Mouse (Mus musculus): ENCODE results near the gene Spg7. TPM values are rescaled to one million over a fixed set of nuclear protein-coding genes. Genes with fewer than 3 reads are reported as not detected.
"Not testable (repeated sequence)": the region's sequence is repeated elsewhere in the genome, so short reads cannot be mapped to it uniquely, and the experiment has no call there.

The Spg7 gene
- total RNA-seq (2017): 68.5 and 76.3 TPM in 2 replicates

DNA sequence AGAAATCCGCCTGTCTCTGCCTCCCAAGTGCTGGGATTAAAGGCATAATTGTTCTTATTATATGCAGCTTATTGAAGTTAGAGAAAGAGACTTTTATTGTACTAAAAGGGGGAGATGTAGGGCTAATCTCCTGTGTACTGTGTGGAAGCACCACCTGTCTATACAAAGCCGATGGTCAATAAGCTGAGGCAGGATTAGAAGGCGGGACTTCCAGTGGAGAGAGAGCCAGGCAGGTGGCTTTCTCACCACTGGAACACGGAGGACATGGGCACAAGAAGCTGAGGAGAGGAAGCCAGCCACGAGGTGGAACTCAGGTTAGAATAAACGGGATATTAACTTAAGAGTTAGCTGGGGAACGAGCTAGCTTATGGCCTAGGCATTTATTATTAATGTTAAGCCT, at the start of gene Spg7:
Spg7 (plus strand) TSS at position 222 of the 400 bp plus-strand sequence.
- ATAC-seq (replicated peaks in 1 of 2; ENCODE audit: insufficient read depth in 1 of 2, low FRiP score in 2 of 2, low TSS enrichment in 1 of 2, low read depth in 1 of 2, poor library complexity in 2 of 2, severe bottlenecking in 2 of 2): no peak

DNA sequence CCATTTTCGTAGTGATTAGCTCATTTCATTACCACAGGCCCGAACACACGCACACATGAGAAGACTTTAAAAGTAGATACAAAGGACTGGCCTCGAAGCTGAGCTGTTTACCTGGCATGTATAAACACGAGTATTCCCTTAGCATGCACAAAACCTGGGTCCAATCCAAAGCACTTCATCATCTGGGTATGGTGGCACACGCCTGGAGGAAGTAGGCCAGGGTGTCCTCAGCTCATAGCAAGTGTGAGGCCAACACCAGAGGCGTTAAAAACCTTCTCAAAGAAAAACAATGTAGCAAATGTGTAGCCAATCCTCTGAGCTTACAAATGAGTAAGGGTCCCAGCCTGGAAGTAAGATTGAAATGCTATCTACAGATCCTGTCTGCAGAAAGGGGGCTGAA, 48.3 kb upstream of the Spg7 start:
- ATAC-seq (replicated peaks in 1 of 2; ENCODE audit: insufficient read depth in 1 of 2, low FRiP score in 2 of 2, low TSS enrichment in 1 of 2, low read depth in 1 of 2, poor library complexity in 2 of 2, severe bottlenecking in 2 of 2): no peak

DNA sequence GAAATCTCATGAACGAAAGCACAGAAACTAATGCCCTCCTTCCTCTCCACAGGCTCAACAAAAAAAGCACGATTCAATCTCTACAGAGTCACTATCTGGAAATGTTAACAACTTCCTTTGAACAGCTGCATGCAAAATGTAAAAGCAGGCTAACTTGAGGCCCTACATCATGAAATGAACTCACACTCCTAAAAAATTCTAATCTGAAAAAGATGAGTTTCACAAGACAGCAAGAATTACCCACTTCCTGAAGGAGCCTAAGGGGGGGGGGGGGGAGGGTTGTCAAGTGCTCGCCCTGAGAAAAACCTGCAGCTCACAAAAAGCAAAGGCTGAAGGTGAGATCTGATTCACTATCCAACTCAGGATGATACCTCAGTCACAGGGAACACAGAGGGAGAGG, 47.7 kb upstream of the Spg7 start:
- ATAC-seq (replicated peaks in 1 of 2; ENCODE audit: insufficient read depth in 1 of 2, low FRiP score in 2 of 2, low TSS enrichment in 1 of 2, low read depth in 1 of 2, poor library complexity in 2 of 2, severe bottlenecking in 2 of 2): no peak

DNA sequence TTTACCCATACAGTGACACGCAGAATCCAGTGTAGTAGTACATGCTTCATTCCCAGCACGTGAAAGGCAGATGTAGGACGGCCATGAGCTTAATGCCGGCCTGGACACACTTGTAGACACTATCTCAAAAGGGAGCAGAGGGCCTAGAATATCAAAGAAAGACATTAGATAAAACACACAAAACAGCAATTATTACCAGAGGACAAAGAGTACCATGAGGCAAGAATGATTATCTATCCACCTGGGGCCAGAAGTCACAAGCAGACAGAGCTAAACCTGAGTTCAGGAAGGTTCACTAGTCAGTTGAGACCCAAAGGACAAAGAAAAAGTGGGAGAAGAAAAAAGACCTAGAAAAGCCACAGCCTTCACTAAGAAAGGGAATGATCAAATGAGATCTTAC, 45.6 kb upstream of the Spg7 start:
- ATAC-seq (replicated peaks in 1 of 2; ENCODE audit: insufficient read depth in 1 of 2, low FRiP score in 2 of 2, low TSS enrichment in 1 of 2, low read depth in 1 of 2, poor library complexity in 2 of 2, severe bottlenecking in 2 of 2): no peak

DNA sequence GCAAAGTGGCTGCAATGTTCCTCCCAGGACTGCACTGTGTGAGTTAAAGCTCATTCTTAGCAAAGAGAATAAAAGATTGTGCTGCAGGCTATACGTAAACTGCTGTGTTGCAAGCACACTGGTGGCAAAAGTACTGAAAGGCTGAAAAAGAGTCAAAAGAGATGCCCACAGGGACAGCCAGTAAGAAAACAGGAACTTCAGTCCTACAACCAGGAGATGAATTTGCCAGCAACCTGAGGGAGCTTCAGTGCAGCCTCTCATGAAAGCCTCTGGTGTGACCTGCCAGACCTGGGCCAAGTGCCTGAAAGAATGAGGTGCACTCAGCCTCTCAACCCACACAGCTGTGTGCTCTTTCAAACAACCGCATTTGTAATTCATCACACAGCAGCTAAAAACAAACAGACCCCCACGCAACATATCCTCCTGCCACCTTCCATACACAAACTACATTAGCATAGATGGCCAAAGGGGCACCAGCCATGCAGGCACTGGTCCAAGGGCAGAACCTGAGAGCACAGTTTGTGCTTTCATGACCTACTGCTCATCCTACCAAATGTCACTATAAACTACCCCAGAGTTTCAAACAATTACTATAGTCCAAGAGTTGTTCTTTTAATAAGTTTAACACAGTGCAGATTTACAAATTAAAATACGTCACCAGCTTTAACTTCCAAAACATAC, 44.1 kb upstream of the Spg7 start:
- peak; percentile 50 to 68 for ATAC-seq (replicated peaks in 1 of 2; ENCODE audit: insufficient read depth in 1 of 2, low FRiP score in 2 of 2, low TSS enrichment in 1 of 2, low read depth in 1 of 2, poor library complexity in 2 of 2, severe bottlenecking in 2 of 2)

DNA sequence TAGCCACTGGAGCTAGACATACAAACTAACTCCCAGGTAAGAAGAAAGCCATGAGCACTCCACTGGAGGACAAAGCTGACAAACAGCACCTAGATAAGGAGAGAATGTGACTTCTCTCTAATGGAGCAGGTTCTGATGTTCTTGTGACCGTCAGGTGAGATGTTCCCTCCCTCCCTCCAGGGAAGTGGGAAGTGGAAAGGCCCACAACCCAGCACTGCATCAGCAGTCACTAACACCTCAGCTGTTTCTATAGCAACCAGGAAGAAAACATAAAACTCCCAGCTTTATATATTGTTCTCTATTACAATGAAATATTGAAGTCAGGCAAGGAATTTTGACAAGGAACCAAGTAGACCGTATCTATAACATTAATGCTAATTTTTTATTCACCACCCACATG, 42.7 kb upstream of the Spg7 start:
- no peak for ATAC-seq (replicated peaks in 1 of 2; ENCODE audit: insufficient read depth in 1 of 2, low FRiP score in 2 of 2, low TSS enrichment in 1 of 2, low read depth in 1 of 2, poor library complexity in 2 of 2, severe bottlenecking in 2 of 2)

DNA sequence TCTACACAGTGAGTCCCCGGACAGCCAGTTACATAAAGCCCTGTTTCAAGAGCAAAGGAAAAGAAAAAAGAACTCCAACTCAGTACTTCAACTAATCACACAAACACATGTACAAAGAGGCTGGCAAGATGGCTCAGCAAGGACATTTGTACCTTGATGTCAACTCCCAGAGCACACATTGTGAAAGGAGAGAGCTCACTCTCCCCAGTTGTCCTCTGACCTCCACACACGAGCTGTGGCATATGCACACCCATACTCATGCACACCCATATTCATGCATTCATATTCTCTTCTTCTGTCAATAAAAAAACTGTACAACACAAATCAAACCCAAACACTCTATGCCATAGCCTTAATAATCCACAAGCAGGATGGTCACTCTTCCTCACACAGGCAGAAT, 41.9 kb upstream of the Spg7 start:
- no peak for ATAC-seq (replicated peaks in 1 of 2; ENCODE audit: insufficient read depth in 1 of 2, low FRiP score in 2 of 2, low TSS enrichment in 1 of 2, low read depth in 1 of 2, poor library complexity in 2 of 2, severe bottlenecking in 2 of 2)

DNA sequence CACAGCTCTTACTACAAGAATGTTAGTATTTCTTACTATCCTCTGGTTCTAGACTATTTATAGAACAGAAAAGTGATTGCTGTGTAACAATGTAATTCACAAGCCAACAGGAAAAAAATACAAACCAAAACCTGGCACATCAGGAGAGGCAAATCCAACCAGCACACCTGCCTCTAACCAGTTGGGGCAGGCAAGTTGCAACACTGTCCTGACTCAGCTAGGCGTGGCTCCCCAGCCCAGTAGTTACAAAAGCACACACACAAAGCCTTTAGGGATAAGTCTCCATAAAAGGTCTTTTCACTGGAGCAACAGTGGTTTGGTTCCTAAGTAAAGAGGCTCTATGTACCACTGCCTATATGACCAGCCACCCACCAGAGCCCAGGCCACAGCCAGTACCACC, 41.5 kb upstream of the Spg7 start:
- no peak for ATAC-seq (replicated peaks in 1 of 2; ENCODE audit: insufficient read depth in 1 of 2, low FRiP score in 2 of 2, low TSS enrichment in 1 of 2, low read depth in 1 of 2, poor library complexity in 2 of 2, severe bottlenecking in 2 of 2)

DNA sequence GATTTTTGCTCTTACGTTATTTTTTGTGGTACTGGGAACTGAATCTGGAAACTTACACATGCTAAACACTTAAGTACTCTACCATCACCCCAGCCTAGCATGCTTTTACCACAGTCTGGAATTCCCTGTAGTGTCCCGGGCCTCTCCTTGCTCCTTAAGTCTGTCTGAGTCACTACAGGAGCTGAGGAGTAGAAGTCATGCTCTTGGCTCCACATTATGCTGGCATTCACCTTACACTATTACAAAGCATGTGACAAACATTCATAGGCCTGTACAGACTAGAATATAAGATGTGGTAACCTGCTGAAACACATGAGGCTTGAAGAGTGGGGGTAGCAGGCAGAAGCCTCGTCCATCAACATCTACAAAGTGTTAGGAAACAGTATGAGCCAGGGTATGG, 40.0 kb upstream of the Spg7 start:
- ATAC-seq (replicated peaks in 1 of 2; ENCODE audit: insufficient read depth in 1 of 2, low FRiP score in 2 of 2, low TSS enrichment in 1 of 2, low read depth in 1 of 2, poor library complexity in 2 of 2, severe bottlenecking in 2 of 2): no peak

DNA sequence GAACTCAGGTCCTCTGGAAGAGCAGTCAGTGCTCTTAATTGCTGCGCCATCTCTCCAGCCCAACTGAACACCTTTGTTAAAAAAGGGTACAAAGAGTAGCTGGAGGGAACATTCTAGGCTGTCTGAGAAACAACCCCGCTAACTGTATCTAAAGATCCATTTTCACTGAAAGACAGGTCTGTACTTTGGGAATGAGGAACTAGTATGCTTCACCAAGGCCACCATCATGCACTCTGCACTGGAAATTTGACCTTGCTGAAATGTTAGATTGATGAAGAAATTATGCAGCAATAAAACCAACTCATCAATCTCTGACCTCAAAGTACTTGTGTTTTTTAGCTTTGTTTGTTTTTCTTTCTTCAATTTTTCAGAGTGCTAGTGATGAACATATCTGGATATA, 38.5 kb upstream of the Spg7 start:
- ATAC-seq (replicated peaks in 1 of 2; ENCODE audit: insufficient read depth in 1 of 2, low FRiP score in 2 of 2, low TSS enrichment in 1 of 2, low read depth in 1 of 2, poor library complexity in 2 of 2, severe bottlenecking in 2 of 2): no peak

DNA sequence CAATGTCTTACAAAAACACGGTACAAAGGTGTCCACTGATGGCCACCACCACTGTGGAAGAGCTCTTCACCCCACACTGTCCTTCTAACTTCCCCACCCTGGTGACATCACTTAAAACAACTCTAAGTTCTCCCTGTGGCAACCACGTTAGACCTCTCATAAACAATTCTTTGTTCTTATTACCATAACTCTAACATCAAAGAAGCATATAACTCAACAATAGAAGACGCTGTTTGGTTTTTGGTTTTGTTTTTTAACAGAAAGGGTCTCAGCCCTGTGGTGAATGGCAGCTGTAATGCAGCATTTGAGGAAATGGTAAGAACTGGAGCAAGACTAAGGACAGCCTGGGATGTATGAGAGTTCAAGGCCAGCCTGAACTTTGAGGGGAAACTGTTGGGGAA, 36.8 kb upstream of the Spg7 start:
- ATAC-seq (replicated peaks in 1 of 2; ENCODE audit: insufficient read depth in 1 of 2, low FRiP score in 2 of 2, low TSS enrichment in 1 of 2, low read depth in 1 of 2, poor library complexity in 2 of 2, severe bottlenecking in 2 of 2): no peak

DNA sequence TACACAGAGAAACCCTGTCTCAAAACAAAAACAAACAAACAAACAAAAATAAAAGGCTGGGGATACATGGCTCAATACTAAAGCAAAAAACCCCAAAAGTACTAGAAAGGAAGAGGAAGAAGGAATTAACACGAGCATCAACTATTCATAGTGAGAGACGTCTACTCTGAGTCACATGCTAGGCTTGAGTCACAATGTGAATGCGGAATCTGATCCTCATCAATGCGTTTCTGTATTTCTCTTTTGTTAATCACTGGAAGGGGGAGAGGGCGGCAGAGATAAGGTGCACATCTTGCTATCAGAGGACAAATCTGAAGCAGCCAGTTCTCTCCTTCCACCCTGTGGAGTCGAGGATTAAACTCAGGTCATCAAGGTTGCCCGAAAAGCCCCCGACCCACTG, 35.0 kb upstream of the Spg7 start:
- no peak for ATAC-seq (replicated peaks in 1 of 2; ENCODE audit: insufficient read depth in 1 of 2, low FRiP score in 2 of 2, low TSS enrichment in 1 of 2, low read depth in 1 of 2, poor library complexity in 2 of 2, severe bottlenecking in 2 of 2)

DNA sequence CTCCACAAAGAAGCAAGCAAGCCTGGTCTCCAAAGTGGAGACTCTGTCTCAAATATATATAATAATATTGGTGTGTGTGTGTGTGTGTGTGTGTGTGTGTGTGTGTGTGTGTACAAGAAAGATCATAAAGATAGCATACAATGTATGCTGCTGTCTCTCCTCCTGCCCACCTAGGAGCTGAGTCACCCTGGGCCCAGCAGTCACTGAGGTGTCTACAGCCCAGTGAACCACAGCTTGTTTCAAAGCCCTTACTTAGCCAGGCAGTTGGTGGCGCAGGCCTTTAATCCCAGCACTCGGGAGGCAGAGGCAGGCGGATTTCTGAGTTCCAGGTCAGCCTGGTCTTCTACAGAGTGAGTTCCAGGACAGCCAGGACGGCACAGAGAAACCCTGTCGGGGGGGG, 32.7 kb upstream of the Spg7 start:
- not testable (repeated sequence) for ATAC-seq (replicated peaks in 1 of 2; ENCODE audit: insufficient read depth in 1 of 2, low FRiP score in 2 of 2, low TSS enrichment in 1 of 2, low read depth in 1 of 2, poor library complexity in 2 of 2, severe bottlenecking in 2 of 2)

DNA sequence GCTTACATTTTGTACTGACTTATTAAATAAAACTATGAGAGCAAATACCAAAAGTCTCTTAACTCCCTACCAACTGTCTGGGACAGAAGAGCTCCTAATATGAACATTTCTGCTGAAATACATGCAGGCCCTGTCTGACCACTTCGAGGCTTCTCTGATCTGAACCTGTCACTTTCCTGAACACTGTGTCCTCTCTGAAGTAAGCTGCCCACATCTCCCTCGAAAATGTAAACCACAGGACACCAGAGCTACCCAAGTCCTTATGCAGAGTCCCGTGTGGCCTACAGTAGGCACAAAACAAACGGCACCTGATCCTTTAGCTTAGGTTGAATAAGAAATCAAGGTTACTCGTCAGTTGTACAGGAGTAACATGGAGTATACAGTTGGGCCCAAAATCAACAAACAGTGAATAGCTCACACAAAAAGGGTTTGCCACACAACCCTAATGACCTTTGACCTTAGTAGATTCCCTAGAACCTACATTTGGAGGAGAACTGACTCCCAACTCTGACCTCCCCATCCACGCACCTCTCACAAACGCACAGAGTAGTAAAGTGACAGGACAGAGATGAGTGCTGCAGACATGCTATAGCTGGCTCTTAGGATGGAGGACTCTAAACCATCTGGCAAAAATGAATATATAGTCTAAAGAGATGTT, 31.3 kb upstream of the Spg7 start:
- no peak for ATAC-seq (replicated peaks in 1 of 2; ENCODE audit: insufficient read depth in 1 of 2, low FRiP score in 2 of 2, low TSS enrichment in 1 of 2, low read depth in 1 of 2, poor library complexity in 2 of 2, severe bottlenecking in 2 of 2)

DNA sequence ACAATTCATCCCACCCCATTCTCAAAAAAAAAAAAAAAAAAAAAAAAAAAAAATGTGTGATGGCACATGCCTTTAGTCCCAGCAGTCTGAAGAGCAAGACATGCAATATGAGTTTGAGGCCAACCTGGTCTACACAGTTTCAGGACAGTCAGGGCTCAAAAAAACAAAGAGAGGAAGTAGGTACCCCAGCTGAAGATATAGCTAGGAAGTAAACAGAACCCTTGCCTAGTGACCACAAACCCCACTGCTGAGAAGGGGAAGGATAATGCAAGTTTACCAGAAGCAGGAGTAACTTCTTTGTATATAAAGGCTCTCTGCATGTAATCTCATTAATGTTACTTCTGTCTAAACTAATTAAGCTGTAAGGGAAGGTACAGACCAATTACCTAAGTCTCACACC, 30.0 kb upstream of the Spg7 start:
- peak; percentile 58 to 63 for ATAC-seq (replicated peaks in 1 of 2; ENCODE audit: insufficient read depth in 1 of 2, low FRiP score in 2 of 2, low TSS enrichment in 1 of 2, low read depth in 1 of 2, poor library complexity in 2 of 2, severe bottlenecking in 2 of 2)

DNA sequence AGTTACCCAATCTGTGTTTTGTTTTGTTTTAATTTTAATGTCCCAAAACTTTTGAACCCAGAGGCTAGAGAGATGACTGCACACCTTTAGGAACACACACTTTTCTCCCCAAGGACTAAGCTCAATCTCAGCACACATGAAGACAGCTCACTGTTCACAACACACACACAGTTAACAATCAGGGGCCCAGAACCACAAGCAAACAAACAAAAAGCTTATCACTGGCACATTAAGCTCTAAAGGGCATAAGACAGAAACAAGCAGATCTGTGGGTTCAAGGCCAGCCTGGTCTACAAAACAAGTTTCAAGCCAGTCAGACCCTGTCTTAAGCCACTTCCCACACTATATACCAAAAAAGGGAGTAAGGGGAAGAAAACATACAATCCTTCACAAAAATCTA, 29.3 kb upstream of the Spg7 start:
- no peak for ATAC-seq (replicated peaks in 1 of 2; ENCODE audit: insufficient read depth in 1 of 2, low FRiP score in 2 of 2, low TSS enrichment in 1 of 2, low read depth in 1 of 2, poor library complexity in 2 of 2, severe bottlenecking in 2 of 2)

DNA sequence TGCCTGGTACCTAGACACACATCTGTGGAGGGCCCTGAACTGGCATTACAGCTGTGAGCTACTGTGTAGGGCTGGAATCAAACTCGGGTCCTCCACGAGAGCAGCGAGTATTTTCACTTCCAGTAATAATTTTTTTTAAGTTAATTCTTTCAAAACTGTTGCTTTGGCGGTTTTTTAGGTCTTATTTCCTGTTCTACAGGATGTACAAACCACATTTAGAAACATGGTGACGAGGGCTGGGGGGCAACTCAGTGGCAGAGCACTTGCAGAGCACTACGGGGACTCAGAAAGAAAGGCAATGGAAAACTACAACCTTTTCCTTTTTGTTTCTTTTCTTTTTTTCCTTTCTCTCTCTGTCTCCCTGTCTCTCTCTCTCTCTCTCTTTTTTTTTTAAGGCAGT, 28.6 kb upstream of the Spg7 start:
- peak; percentile 59 to 67 for ATAC-seq (replicated peaks in 1 of 2; ENCODE audit: insufficient read depth in 1 of 2, low FRiP score in 2 of 2, low TSS enrichment in 1 of 2, low read depth in 1 of 2, poor library complexity in 2 of 2, severe bottlenecking in 2 of 2)

DNA sequence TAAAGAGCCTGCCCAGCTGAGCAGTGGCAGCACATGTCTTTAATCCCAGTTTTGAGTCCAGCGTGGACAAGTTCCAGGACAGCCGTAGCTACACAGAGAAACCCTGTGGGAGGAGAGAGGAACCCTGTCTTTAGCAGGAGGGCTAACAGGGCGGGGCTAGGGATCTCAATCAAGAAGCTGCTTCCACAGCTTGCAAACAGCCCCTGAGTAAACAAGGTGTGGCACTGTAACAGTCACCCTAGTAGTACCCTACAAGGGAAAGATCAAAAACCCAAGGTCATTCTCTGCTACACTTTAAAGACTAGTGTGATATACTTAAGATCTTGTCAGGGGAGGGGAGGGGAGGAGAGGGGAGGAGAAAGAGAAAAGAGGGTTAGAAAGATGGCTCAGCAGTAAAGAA, 25.8 kb upstream of the Spg7 start:
- 0 out of 4 replicates have a peak, but pooled peaks of 1 of the 2 experiments have one; percentile 12 for ATAC-seq (replicated peaks in 1 of 2; ENCODE audit: insufficient read depth in 1 of 2, low FRiP score in 2 of 2, low TSS enrichment in 1 of 2, low read depth in 1 of 2, poor library complexity in 2 of 2, severe bottlenecking in 2 of 2)

DNA sequence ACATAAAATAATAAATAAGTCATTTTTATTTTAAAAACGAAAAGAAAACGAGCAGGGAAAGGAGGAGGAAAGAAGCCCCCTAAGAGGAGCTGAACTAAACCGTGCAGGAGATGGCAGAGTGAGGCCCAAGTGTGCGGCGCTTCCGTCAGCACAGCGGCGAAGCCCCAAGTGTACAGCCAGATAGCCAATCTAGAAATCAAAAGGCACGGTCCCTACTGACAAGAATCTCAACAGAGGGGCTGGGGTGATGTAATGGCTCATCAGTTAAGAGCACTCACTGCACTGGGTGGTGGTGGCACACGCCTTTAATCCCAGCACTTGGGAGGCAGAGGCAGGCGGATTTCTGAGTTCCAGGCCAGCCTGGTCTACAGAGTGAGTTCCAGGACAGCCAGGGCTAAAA, 25.3 kb upstream of the Spg7 start:
- ATAC-seq (replicated peaks in 1 of 2; ENCODE audit: insufficient read depth in 1 of 2, low FRiP score in 2 of 2, low TSS enrichment in 1 of 2, low read depth in 1 of 2, poor library complexity in 2 of 2, severe bottlenecking in 2 of 2): no peak
